Mouse (Mus musculus) cortical plate, adult 2 months (tissue): ENCODE data around the gene Gm960.

Experiments used
- CTCF ChIP-seq: fragments of 200-500 bp; IDR thresholded peaks from 2 replicates; pipeline ENCODE4 v1.5.1; 2011; ENCODE audit warnings: mild to moderate bottlenecking, control low read depth, low read length; ENCODE audit not compliant: insufficient read depth; ENCODE audit errors: extremely low read depth
- POLR2A ChIP-seq: fragments of 200-500 bp; IDR thresholded peaks from 2 replicates; pipeline ENCODE4 v1.6.1; 2011; ENCODE audit warnings: mild to moderate bottlenecking, low read length, control low read depth; ENCODE audit not compliant: insufficient read depth; ENCODE audit errors: extremely low read depth

GRCm38 (mm10) chr19:4741482-4741881 lies 43.0 kb upstream of the Gm960 start:
- TF ChIP-seq CTCF (no peak), POLR2A (no peak)
